Mouse (Mus musculus) G1E (cell line): ENCODE data around the gene Decr2.

ENCODE experiments used
- CTCF ChIP-seq: IDR thresholded peaks from 2 replicates; pipeline ENCODE4 v1.5.1; 2012; ENCODE audit warnings: low read depth, low read length, inconsistent platforms, mixed read lengths
- GATA1 ChIP-seq: IDR thresholded peaks from 2 replicates; pipeline ENCODE4 v1.6.1; 2012; ENCODE audit warnings: borderline replicate concordance, low read length, inconsistent platforms, mixed read lengths

DNA sequence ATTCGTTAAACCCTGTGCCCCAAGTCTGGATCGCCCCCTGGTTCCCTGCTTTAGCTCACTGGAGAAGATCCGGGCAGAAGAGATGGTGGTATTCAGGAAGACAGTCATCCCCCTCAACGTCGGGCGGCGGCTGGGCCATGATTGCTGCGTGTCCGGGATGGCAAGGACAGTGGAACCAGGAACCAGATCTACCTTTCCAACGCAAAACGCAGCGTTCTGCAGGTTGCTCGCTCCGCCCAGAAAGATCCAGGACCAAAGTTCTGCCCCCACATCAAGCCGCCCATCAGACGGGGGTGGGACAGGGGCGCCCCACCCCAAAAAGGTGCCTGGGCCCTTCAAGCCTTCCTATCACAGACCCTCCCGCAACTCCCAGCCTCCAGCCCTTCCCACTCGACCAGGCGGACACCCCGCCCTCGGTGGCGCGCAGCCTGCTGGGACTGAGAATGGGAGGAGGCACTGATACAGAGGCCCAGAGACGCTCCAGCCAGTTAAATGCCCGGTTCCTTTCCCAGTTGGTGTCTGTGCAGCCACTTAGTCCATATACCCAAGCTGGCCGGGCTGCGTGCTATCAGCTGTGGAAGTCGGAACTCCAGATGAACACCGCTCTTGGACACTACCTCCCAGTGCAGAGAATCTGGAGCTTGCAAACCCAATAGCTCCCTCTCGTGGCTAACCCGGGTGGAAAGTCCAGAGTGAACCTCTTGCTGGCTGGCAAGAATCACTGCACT lies at the start of gene Decr2:
- TF ChIP-seq GATA1 (no peak), CTCF (peak; percentile 76)
